Mouse (Mus musculus): ENCODE results near the gene Arhgap22.

GRCm38 (mm10) chr14:33400019-33400418 lies 186.2 kb downstream of the Arhgap22 start:
- TF ChIP-seq CTCF (IDR thresholded peaks at IDR 0.05; ENCODE audit: insufficient read depth, low read length) (no peak), POLR2A (IDR thresholded peaks at IDR 0.05; ENCODE audit: borderline replicate concordance, extremely low read depth, low read depth, low read length) (no peak)

Measured in lung, adult 2 months (tissue).